Mouse (Mus musculus): ENCODE measurements at regions not wholly inside any gene's neighbourhood (a gene's known extent, or its start where the extent isn't known, plus 50 kb on each side); places are given as distances from the start of the nearest gene placed in this dataset.
"Not testable (repeated sequence)": the region's sequence is repeated elsewhere in the genome, so short reads cannot be mapped to it uniquely, and the experiment has no call there.

GRCm38 (mm10) chr19:27600386-27600785 is 170.8 kb upstream of the Pum3 start:
- H3K4me3 ChIP-seq; DNase-seq (ENCODE audit: extremely low spot score, low spot score); H3K36me3 ChIP-seq (replicated peaks); H3K27me3 ChIP-seq (ENCODE audit: poor library complexity, severe bottlenecking); H3K27ac ChIP-seq; H3K9me3 ChIP-seq: not testable (repeated sequence)
- 86% methylated on average over 9 of the region's 9 CpGs for WGBS
- peaks cover 25% of the 10 kb centered on the region for H3K4me1 ChIP-seq

GRCm38 (mm10) chr19:27599639-27600308 is 170.1 kb upstream of the Pum3 start:
- peak; percentile 14 for DNase-seq (ENCODE audit: extremely low spot score, low spot score)
- no peaks in the 10 kb centered on the region for H3K36me3 ChIP-seq (replicated peaks)
- no peaks in the 10 kb centered on the region for H3K9me3 ChIP-seq
- 0 out of 2 replicates have a peak overlapping the region, but pooled peaks have one; percentile 40 for H3K27ac ChIP-seq
- peaks cover 25% of the 10 kb centered on the region for H3K4me1 ChIP-seq
- H3K27me3 ChIP-seq (ENCODE audit: poor library complexity, severe bottlenecking) = no peaks in the 10 kb centered on the region
- no peak overlapping the region for H3K4me3 ChIP-seq
- 34% methylated on average over 10 of the region's 10 CpGs for WGBS

GRCm38 (mm10) chr19:27598350-27598749 is 168.7 kb upstream of the Pum3 start:
- Histone ChIP-seq H3K4me1 (peaks cover 20% of the 10 kb centered on the region), H3K27me3 (ENCODE audit: poor library complexity, severe bottlenecking) (no peaks in the 10 kb centered on the region), H3K36me3 (replicated peaks) (no peaks in the 10 kb centered on the region), H3K4me3 (no peak overlapping the region), H3K27ac (no peak overlapping the region), H3K9me3 (no peaks in the 10 kb centered on the region)
- no peak for DNase-seq (ENCODE audit: extremely low spot score, low spot score)
- WGBS = 87% methylated on average over 5 of the region's 5 CpGs

- DNase-seq (ENCODE audit: extremely low spot score, low spot score) = no peak
- H3K36me3 ChIP-seq (replicated peaks) = no peaks in the 10 kb centered on the region
- no peaks in the 10 kb centered on the region for H3K9me3 ChIP-seq
- no peaks in the 10 kb centered on the region for H3K27me3 ChIP-seq (ENCODE audit: poor library complexity, severe bottlenecking)
- no peak overlapping the region for H3K27ac ChIP-seq
- no peak overlapping the region for H3K4me3 ChIP-seq
- 88% methylated on average over 6 of the region's 6 CpGs for WGBS
- no peaks in the 10 kb centered on the region for H3K4me1 ChIP-seq
Observed at GRCm38 (mm10) chr19:27585566-27585965, 155.9 kb upstream of the Pum3 start.

GRCm38 (mm10) chr19:27582111-27582500 is 152.5 kb upstream of the Pum3 start:
- WGBS = 91% methylated on average over 8 of the region's 8 CpGs
- no peaks in the 10 kb centered on the region for H3K36me3 ChIP-seq (replicated peaks)
- H3K4me1 ChIP-seq = no peaks in the 10 kb centered on the region
- DNase-seq (ENCODE audit: extremely low spot score, low spot score) = no peak
- H3K9me3 ChIP-seq = no peaks in the 10 kb centered on the region
- H3K27ac ChIP-seq = no peak overlapping the region
- no peak overlapping the region for H3K4me3 ChIP-seq
- no peaks in the 10 kb centered on the region for H3K27me3 ChIP-seq (ENCODE audit: poor library complexity, severe bottlenecking)

GRCm38 (mm10) chr19:27581362-27582110 is 151.9 kb upstream of the Pum3 start:
- H3K36me3 ChIP-seq (replicated peaks) = no peaks in the 10 kb centered on the region
- no peaks in the 10 kb centered on the region for H3K9me3 ChIP-seq
- no peaks in the 10 kb centered on the region for H3K4me1 ChIP-seq
- no peaks in the 10 kb centered on the region for H3K27me3 ChIP-seq (ENCODE audit: poor library complexity, severe bottlenecking)
- DNase-seq (ENCODE audit: extremely low spot score, low spot score) = no peak
- 77% methylated on average over 6 of the region's 6 CpGs for WGBS
- H3K27ac ChIP-seq = no peak overlapping the region
- H3K4me3 ChIP-seq = no peak overlapping the region

- H3K27ac ChIP-seq = no peak overlapping the region
- no peaks in the 10 kb centered on the region for H3K4me1 ChIP-seq
- no peaks in the 10 kb centered on the region for H3K9me3 ChIP-seq
- no peak overlapping the region for H3K4me3 ChIP-seq
- DNase-seq (ENCODE audit: extremely low spot score, low spot score) = no peak
- H3K27me3 ChIP-seq (ENCODE audit: poor library complexity, severe bottlenecking) = no peaks in the 10 kb centered on the region
- no peaks in the 10 kb centered on the region for H3K36me3 ChIP-seq (replicated peaks)
Observed at GRCm38 (mm10) chr19:27576478-27576877, 146.9 kb upstream of the Pum3 start.

GRCm38 (mm10) chr19:27566929-27567328 is 137.3 kb upstream of the Pum3 start:
- peaks cover 6% of the 10 kb centered on the region for H3K4me1 ChIP-seq
- H3K36me3 ChIP-seq (replicated peaks) = no peaks in the 10 kb centered on the region
- no peaks in the 10 kb centered on the region for H3K27me3 ChIP-seq (ENCODE audit: poor library complexity, severe bottlenecking)
- H3K4me3 ChIP-seq = no peak overlapping the region
- WGBS = 95% methylated on average over 8 of the region's 8 CpGs
- no peak for DNase-seq (ENCODE audit: extremely low spot score, low spot score)
- no peak overlapping the region for H3K27ac ChIP-seq
- no peaks in the 10 kb centered on the region for H3K9me3 ChIP-seq

- no peaks in the 10 kb centered on the region for H3K9me3 ChIP-seq
- H3K4me1 ChIP-seq = peaks cover 6% of the 10 kb centered on the region
- H3K27me3 ChIP-seq (ENCODE audit: poor library complexity, severe bottlenecking) = no peaks in the 10 kb centered on the region
- 88% methylated on average over 3 of the region's 3 CpGs for WGBS
- no peaks in the 10 kb centered on the region for H3K36me3 ChIP-seq (replicated peaks)
- H3K27ac ChIP-seq = no peak overlapping the region
- H3K4me3 ChIP-seq = no peak overlapping the region
- DNase-seq (ENCODE audit: extremely low spot score, low spot score) = no peak
Observed at GRCm38 (mm10) chr19:27566060-27566459, 136.4 kb upstream of the Pum3 start.

- H3K9me3 ChIP-seq = no peaks in the 10 kb centered on the region
- WGBS = 83% methylated on average over 5 of the region's 5 CpGs
- H3K27me3 ChIP-seq (ENCODE audit: poor library complexity, severe bottlenecking) = no peaks in the 10 kb centered on the region
Observed at GRCm38 (mm10) chr19:27564086-27564485, 134.5 kb upstream of the Pum3 start.

GRCm38 (mm10) chr19:27563592-27563991 is 134.0 kb upstream of the Pum3 start:
- Histone ChIP-seq H3K27me3 (ENCODE audit: poor library complexity, severe bottlenecking) (no peaks in the 10 kb centered on the region), H3K27ac (no peak overlapping the region), H3K4me3 (no peak overlapping the region), H3K4me1 (peaks cover 6% of the 10 kb centered on the region), H3K9me3 (no peaks in the 10 kb centered on the region), H3K36me3 (replicated peaks) (no peaks in the 10 kb centered on the region)
- WGBS = 56% methylated on average over 9 of the region's 9 CpGs
- DNase-seq (ENCODE audit: extremely low spot score, low spot score) = no peak

More at GRCm38 (mm10) chr19:27564086-27564485, 134.5 kb upstream of the Pum3 start:
- DNase-seq (ENCODE audit: extremely low spot score, low spot score) = no peak
- Histone ChIP-seq H3K4me3 (no peak overlapping the region), H3K4me1 (peaks cover 6% of the 10 kb centered on the region), H3K27ac (no peak overlapping the region), H3K36me3 (replicated peaks) (no peaks in the 10 kb centered on the region)

- Histone ChIP-seq H3K27ac (no peak overlapping the region), H3K4me3 (no peak overlapping the region), H3K36me3 (replicated peaks) (no peaks in the 10 kb centered on the region), H3K27me3 (ENCODE audit: poor library complexity, severe bottlenecking) (no peaks in the 10 kb centered on the region), H3K9me3 (no peaks in the 10 kb centered on the region), H3K4me1 (peaks cover 9% of the 10 kb centered on the region; the same call in 1 of the 2 replicates)
- DNase-seq (ENCODE audit: extremely low spot score, low spot score) = no peak
- WGBS = 83% methylated on average over 3 of the region's 3 CpGs
Observed at GRCm38 (mm10) chr19:27558199-27558598, 128.6 kb upstream of the Pum3 start.

GRCm38 (mm10) chr19:27556697-27557096 is 127.1 kb upstream of the Pum3 start:
- H3K9me3 ChIP-seq = no peaks in the 10 kb centered on the region
- WGBS = 94% methylated on average over 4 of the region's 4 CpGs
- no peaks in the 10 kb centered on the region for H3K27me3 ChIP-seq (ENCODE audit: poor library complexity, severe bottlenecking)
- no peak overlapping the region for H3K4me3 ChIP-seq
- H3K27ac ChIP-seq = no peak overlapping the region
- H3K36me3 ChIP-seq (replicated peaks) = no peaks in the 10 kb centered on the region
- peaks cover 9% of the 10 kb centered on the region; the same call in 1 of the 2 replicates for H3K4me1 ChIP-seq
- no peak for DNase-seq (ENCODE audit: extremely low spot score, low spot score)
